Mouse (Mus musculus): Measurements from ENCODE around the gene Arih2. TPM values are rescaled to one million over a fixed set of nuclear protein-coding genes. Genes with fewer than 3 reads are reported as not detected.
A peak's percentile ranks its signal among the peaks of the same experiment; 100 is the strongest.

Gene Arih2
- polyA plus RNA-seq, 1 experiment from 2014 or later = 37.7 TPM

DNA sequence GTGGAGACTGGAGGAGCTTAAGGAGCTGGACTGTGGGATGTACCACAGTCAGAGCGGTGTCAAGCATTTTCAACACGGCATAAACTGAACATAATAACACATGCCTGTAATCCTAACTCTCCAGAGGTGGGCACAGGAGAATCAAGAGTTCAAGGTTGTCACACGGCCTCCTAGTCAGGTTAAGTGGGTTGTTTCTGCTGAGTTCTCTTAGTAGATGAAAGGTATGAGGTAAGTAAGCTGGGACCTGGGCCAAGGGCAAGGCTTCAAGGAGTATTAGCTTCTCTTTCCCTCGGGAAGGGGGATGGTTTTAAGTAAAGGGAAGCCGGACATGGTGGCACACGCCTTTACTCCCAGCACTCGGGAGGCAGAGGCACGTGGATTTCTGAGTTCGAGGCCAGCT, 39.3 kb upstream of the Arih2 start:
- H3K4me1 ChIP-seq (replicated peaks; ENCODE audit: control insufficient read depth, insufficient read depth, low read length) = peaks cover 18% of the 10 kb centered on the region
- no peak for ATAC-seq (ENCODE audit: low FRiP score)
- peaks cover 21% of the 10 kb centered on the region for H3K36me3 ChIP-seq (replicated peaks; ENCODE audit: control insufficient read depth, insufficient read depth)
- H3K9ac ChIP-seq = no peak overlapping the region
- no peak overlapping the region for H3K4me3 ChIP-seq (replicated peaks; ENCODE audit: low read length)
- H3K27me3 ChIP-seq (ENCODE audit: control insufficient read depth, insufficient read depth, low read length) = no peaks in the 10 kb centered on the region
- DNase-seq (ENCODE audit: low spot score) = no peak
- 77% methylated on average over 9 of the region's 9 CpGs for WGBS
- no peak overlapping the region for H3K4me2 ChIP-seq (replicated peaks)
- H3K27ac ChIP-seq = peak overlapping the region; percentile 55; the same call in 1 of the 2 replicates
- no peaks in the 10 kb centered on the region for H3K9me3 ChIP-seq (ENCODE audit: control insufficient read depth, low read length)

DNA sequence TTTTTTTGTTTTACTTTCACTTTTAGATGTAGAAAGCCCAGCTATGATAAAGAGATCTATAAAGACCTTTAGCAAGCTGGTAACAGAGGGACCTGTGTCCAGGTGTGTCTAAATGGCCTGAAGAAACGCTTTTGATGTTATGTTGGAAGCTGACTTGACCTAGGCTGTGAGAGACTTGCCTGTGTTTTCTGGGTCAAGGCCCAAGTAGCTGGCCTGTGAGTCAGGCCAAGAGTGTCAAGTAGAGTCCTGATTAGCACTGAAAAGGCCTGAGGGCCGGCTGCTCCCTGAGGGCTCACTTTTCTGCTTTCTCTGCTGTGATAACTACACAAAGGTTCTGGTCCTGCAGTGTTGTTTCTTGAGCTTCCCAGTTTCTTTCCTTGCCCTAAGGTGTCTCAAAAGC, 38.5 kb upstream of the Arih2 start:
- no peak overlapping the region for H3K4me3 ChIP-seq (replicated peaks; ENCODE audit: low read length)
- no peaks in the 10 kb centered on the region for H3K27me3 ChIP-seq (ENCODE audit: control insufficient read depth, insufficient read depth, low read length)
- WGBS = 74% methylated on average over 2 of the region's 2 CpGs
- no peak for DNase-seq (ENCODE audit: low spot score)
- H3K4me2 ChIP-seq (replicated peaks) = no peak overlapping the region
- no peak overlapping the region for H3K9ac ChIP-seq
- H3K36me3 ChIP-seq (replicated peaks; ENCODE audit: control insufficient read depth, insufficient read depth) = peaks cover 28% of the 10 kb centered on the region
- no peak overlapping the region for H3K27ac ChIP-seq
- no peaks in the 10 kb centered on the region for H3K9me3 ChIP-seq (ENCODE audit: control insufficient read depth, low read length)
- ATAC-seq (ENCODE audit: low FRiP score) = no peak
- H3K4me1 ChIP-seq (replicated peaks; ENCODE audit: control insufficient read depth, insufficient read depth, low read length) = peaks cover 13% of the 10 kb centered on the region; the same call in 1 of the 2 replicates

GRCm38 (mm10) chr9:108687181-108687580, 38.0 kb upstream of the Arih2 start:
- 76% methylated on average over 6 of the region's 6 CpGs for WGBS
- no peaks in the 10 kb centered on the region for H3K27me3 ChIP-seq (ENCODE audit: control insufficient read depth, insufficient read depth, low read length)
- H3K27ac ChIP-seq = no peak overlapping the region
- no peak overlapping the region for H3K4me2 ChIP-seq (replicated peaks)
- H3K4me1 ChIP-seq (replicated peaks; ENCODE audit: control insufficient read depth, insufficient read depth, low read length) = peaks cover 13% of the 10 kb centered on the region; the same call in 1 of the 2 replicates
- H3K9ac ChIP-seq = no peak overlapping the region
- no peak overlapping the region for H3K4me3 ChIP-seq (replicated peaks; ENCODE audit: low read length)
- peaks cover 33% of the 10 kb centered on the region for H3K36me3 ChIP-seq (replicated peaks; ENCODE audit: control insufficient read depth, insufficient read depth)
- no peaks in the 10 kb centered on the region for H3K9me3 ChIP-seq (ENCODE audit: control insufficient read depth, low read length)
- ATAC-seq (ENCODE audit: low FRiP score) = no peak
- no peak for DNase-seq (ENCODE audit: low spot score)

- no peak overlapping the region for H3K27ac ChIP-seq
- H3K9me3 ChIP-seq (ENCODE audit: control insufficient read depth, low read length) = no peaks in the 10 kb centered on the region
- no peaks in the 10 kb centered on the region for H3K27me3 ChIP-seq (ENCODE audit: control insufficient read depth, insufficient read depth, low read length)
- WGBS = 19% methylated on average over 4 of the region's 4 CpGs
- H3K4me1 ChIP-seq (replicated peaks; ENCODE audit: control insufficient read depth, insufficient read depth, low read length) = peaks cover 9% of the 10 kb centered on the region; the same call in 1 of the 2 replicates
- ATAC-seq (ENCODE audit: low FRiP score) = no peak
- H3K36me3 ChIP-seq (replicated peaks; ENCODE audit: control insufficient read depth, insufficient read depth) = peaks cover 38% of the 10 kb centered on the region
- H3K4me2 ChIP-seq (replicated peaks) = no peak overlapping the region
- no peak overlapping the region for H3K4me3 ChIP-seq (replicated peaks; ENCODE audit: low read length)
- DNase-seq (ENCODE audit: low spot score) = no peak
- H3K9ac ChIP-seq = no peak overlapping the region
These were observed 37.3 kb upstream of the Arih2 start for GRCm38 (mm10) chr9:108686475-108686887.

DNA sequence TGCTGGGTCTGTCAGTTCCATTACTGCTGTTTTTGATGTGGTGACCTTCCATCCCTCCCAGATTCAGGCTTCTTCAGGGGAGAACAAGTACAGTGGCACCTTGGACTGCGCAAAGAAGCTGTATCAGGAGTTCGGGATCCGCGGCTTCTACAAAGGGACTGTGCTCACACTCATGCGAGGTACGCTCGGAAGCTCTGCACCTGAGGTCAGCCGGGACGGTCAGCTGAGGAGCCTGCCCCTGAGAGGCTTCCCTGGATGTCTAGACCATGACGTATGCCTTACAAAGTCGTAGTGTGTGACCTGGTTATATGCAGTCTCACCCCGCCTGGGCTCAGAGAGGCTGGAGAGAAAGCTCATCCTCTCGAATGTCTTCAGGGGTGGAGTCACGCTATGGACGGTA, 30.8 kb upstream of the Arih2 start:
- WGBS = 93% methylated on average over 15 of the region's 15 CpGs
- Histone ChIP-seq H3K4me2 (replicated peaks) (no peak overlapping the region), H3K4me3 (replicated peaks; ENCODE audit: low read length) (no peak overlapping the region), H3K27ac (no peak overlapping the region), H3K4me1 (replicated peaks; ENCODE audit: control insufficient read depth, insufficient read depth, low read length) (no peaks in the 10 kb centered on the region), H3K9ac (no peak overlapping the region), H3K36me3 (replicated peaks; ENCODE audit: control insufficient read depth, insufficient read depth) (peaks cover 79% of the 10 kb centered on the region), H3K9me3 (ENCODE audit: control insufficient read depth, low read length) (no peaks in the 10 kb centered on the region), H3K27me3 (ENCODE audit: control insufficient read depth, insufficient read depth, low read length) (no peaks in the 10 kb centered on the region)
- DNase-seq (ENCODE audit: low spot score) (no peak), ATAC-seq (ENCODE audit: low FRiP score) (no peak)

DNA sequence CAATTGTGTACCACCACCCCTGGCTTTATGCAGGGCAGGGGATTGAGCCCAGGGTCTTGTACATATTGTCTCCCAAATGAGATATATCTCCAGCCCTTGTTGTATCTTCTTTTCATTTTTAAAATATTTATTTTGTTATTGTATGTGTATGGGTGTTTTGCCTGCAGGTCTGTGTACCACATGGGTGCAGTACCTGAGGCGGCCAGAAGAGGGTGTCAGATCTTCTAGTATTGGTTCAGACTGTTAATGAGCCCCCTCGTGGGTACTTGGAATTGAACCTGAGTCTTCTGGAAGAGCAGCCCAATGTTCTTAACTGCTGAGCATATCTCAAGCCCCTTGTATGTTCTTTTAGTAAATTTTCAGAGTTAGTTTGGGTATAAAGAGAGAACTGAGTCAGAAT, 24.0 kb upstream of the Arih2 start:
- 41% methylated on average over 2 of the region's 2 CpGs for WGBS
- Histone ChIP-seq H3K9ac (no peak overlapping the region), H3K4me3 (replicated peaks; ENCODE audit: low read length) (no peak overlapping the region), H3K36me3 (replicated peaks; ENCODE audit: control insufficient read depth, insufficient read depth) (peaks cover 62% of the 10 kb centered on the region), H3K9me3 (ENCODE audit: control insufficient read depth, low read length) (no peaks in the 10 kb centered on the region), H3K4me1 (replicated peaks; ENCODE audit: control insufficient read depth, insufficient read depth, low read length) (no peaks in the 10 kb centered on the region), H3K4me2 (replicated peaks) (no peak overlapping the region), H3K27me3 (ENCODE audit: control insufficient read depth, insufficient read depth, low read length) (no peaks in the 10 kb centered on the region), H3K27ac (no peak overlapping the region)
- DNase-seq (ENCODE audit: low spot score) = no peak
- ATAC-seq (ENCODE audit: low FRiP score) = no peak

DNA sequence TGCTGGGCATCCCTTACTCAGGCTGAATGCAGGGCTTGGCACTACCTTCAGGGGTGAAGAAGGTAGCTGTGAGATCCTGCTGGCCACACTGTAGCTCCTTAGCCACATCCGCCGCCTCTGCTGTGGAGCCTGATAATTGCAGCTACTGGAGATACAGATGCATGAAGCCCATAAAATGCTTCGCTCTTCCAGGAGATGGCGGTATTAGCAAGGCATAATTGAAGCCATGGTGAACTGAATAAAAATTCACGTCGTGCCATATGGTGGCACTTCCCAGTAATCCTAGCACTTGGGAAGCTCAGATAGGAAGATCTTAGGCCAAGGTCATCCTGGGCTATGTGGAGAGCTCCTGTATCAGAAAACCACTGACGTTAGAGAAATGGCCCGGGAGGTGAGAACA, 20.7 kb upstream of the Arih2 start:
- no peak overlapping the region for H3K27ac ChIP-seq
- H3K9ac ChIP-seq = no peak overlapping the region
- peaks cover 45% of the 10 kb centered on the region for H3K36me3 ChIP-seq (replicated peaks; ENCODE audit: control insufficient read depth, insufficient read depth)
- H3K4me3 ChIP-seq (replicated peaks; ENCODE audit: low read length) = no peak overlapping the region
- no peak for ATAC-seq (ENCODE audit: low FRiP score)
- H3K27me3 ChIP-seq (ENCODE audit: control insufficient read depth, insufficient read depth, low read length) = no peaks in the 10 kb centered on the region
- WGBS = 54% methylated on average over 8 of the region's 8 CpGs
- no peak overlapping the region for H3K4me2 ChIP-seq (replicated peaks)
- no peaks in the 10 kb centered on the region for H3K9me3 ChIP-seq (ENCODE audit: control insufficient read depth, low read length)
- no peaks in the 10 kb centered on the region for H3K4me1 ChIP-seq (replicated peaks; ENCODE audit: control insufficient read depth, insufficient read depth, low read length)
- DNase-seq (ENCODE audit: low spot score) = no peak

DNA sequence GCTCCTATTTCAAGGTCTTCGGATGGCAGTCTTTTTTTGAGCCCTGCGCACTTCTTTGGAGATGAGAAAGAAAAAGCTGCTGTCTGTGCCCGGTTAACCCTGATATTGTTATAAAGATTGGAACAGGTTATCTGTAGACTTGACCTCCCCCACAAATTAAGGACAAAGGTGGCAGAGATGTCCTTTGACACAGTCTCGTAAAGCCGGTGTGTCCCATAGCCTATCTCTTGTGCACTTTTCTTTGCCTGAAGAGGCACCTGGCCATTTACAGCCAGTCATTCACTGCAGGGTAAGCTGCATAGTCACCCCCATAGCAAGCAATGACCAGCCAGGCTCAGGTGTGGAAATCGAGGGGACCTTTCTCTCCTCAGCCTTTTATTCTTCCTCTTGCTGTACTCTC, 13.5 kb upstream of the Arih2 start:
- peak overlapping the region; percentile 70 for H3K4me2 ChIP-seq (replicated peaks)
- WGBS = 49% methylated on average over 6 of the region's 6 CpGs
- no peaks in the 10 kb centered on the region for H3K27me3 ChIP-seq (ENCODE audit: control insufficient read depth, insufficient read depth, low read length)
- ATAC-seq (ENCODE audit: low FRiP score) (no peak), DNase-seq (ENCODE audit: low spot score) (no peak)
- peaks cover 10% of the 10 kb centered on the region for H3K4me1 ChIP-seq (replicated peaks; ENCODE audit: control insufficient read depth, insufficient read depth, low read length)
- H3K9ac ChIP-seq = peak overlapping the region; percentile 67
- peaks cover 5% of the 10 kb centered on the region; the same call in 1 of the 2 replicates for H3K36me3 ChIP-seq (replicated peaks; ENCODE audit: control insufficient read depth, insufficient read depth)
- H3K4me3 ChIP-seq (replicated peaks; ENCODE audit: low read length) = peak overlapping the region; percentile 68
- no peaks in the 10 kb centered on the region for H3K9me3 ChIP-seq (ENCODE audit: control insufficient read depth, low read length)
- no peak overlapping the region for H3K27ac ChIP-seq

GRCm38 (mm10) chr9:108661677-108662612, 12.8 kb upstream of the Arih2 start, which contains the start of gene Slc25a20:
TSS of gene Slc25a20 (plus strand) at chr9:108662088.
- Histone ChIP-seq H3K4me2 (replicated peaks) (peak within 1 kb of the TSS; percentile 70), H3K9ac (peak within 1 kb of the TSS; percentile 67), H3K4me1 (replicated peaks; ENCODE audit: control insufficient read depth, insufficient read depth, low read length) (peaks cover 10% of the 10 kb centered on the region), H3K9me3 (ENCODE audit: control insufficient read depth, low read length) (no peaks in the 10 kb centered on the region), H3K27me3 (ENCODE audit: control insufficient read depth, insufficient read depth, low read length) (no peaks in the 10 kb centered on the region), H3K36me3 (replicated peaks; ENCODE audit: control insufficient read depth, insufficient read depth) (peaks cover 5% of the 10 kb centered on the region; the same call in 1 of the 2 replicates), H3K27ac (no peak within 1 kb of the TSS), H3K4me3 (replicated peaks; ENCODE audit: low read length) (peak within 1 kb of the TSS; percentile 68)
- ATAC-seq (ENCODE audit: low FRiP score) = peak; percentile 85
- WGBS = 3% methylated on average over 31 of the region's 37 CpGs
- DNase-seq (ENCODE audit: low spot score) = peak; percentile 71

All from hindbrain, embryonic 14.5 days (tissue).